22 mouse cellular contexts compared by ENCODE assay signal in the genomic region with DNA sequence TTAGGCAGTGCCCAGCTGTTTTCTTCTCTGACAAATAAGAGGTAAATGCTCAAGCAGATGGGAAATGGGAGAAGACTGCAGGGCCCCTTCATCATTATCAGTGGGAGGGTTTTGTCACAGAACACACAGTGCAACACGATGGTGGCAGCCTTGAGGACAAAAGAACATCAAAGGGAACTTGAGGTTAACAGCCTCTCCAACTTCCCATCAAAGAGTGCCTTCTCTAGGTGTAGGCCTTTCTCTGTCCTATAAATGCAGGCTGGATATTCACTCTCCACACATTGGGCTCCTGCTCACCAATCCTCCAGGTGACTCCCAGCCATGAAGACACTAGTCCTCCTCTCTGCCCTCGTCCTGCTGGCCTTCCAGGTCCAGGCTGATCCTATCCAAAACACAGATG. TPM values are rescaled to one million over a fixed set of nuclear protein-coding genes. Genes with fewer than 3 reads are reported as not detected.
"Had no signal": no experiment of that assay in that cellular context is flagged by ENCODE, and none has a peak within 500 bp of the region (broad histone marks: within the 10 kb centered on the region; RNA-seq: fewer than 3 reads in every experiment).

A gene (plus strand): TSS at position 301 of the 400 bp plus-strand sequence.

RNA-seq across cellular contexts. Expression of the gene that starts here (rescaled TPM):
- polyA plus RNA-seq: heart, adult 2 months; heart, embryonic 10.5 days; heart, embryonic 11.5 days; heart, embryonic 12.5 days; heart, embryonic 13.5 days; heart, embryonic 14.5 days; heart, embryonic 15.5 days; heart, postnatal 0 days; hindbrain, embryonic 10.5 days; hindbrain, embryonic 11.5 days; hindbrain, embryonic 12.5 days; hindbrain, embryonic 13.5 days; hindbrain, embryonic 14.5 days; hindbrain, embryonic 15.5 days; hindbrain, embryonic 16.5 days; hindbrain, postnatal 0 days; inflammation-experienced regulatory T-cells, adult 6 months; kidney, adult 2 months; kidney, embryonic 14.5 days; kidney, embryonic 15.5 days; kidney, embryonic 16.5 days; kidney, postnatal 0 days had no signal
